Mouse (Mus musculus) kidney, embryonic 16.5 days (tissue): Measurements from ENCODE around the gene March1. TPM values are rescaled to one million over a fixed set of nuclear protein-coding genes. Genes with fewer than 3 reads are reported as not detected.

Experiments used
- ATAC-seq: fragments of 200-750 bp; cut with Nextera tagmentation; 2 replicates; pipeline ENCODE4 v1.8.0; 2017; ENCODE audit warnings: moderate TSS enrichment; ENCODE audit not compliant: low FRiP score, low TSS enrichment
- H3K27ac ChIP-seq: fragments of 300-500 bp; sonication (generic); 2 replicates; pipeline ENCODE4 v1.5.1; 2014; ENCODE audit warnings: low read length
- H3K27me3 ChIP-seq: fragments of 300-500 bp; sonication (generic); 2 replicates; pipeline ENCODE4 v1.6.1; 2014; ENCODE audit warnings: low read length, control low read depth, mixed read lengths; ENCODE audit not compliant: insufficient read depth
- H3K36me3 ChIP-seq: fragments of 300-500 bp; sonication (generic); 2 replicates; pipeline ENCODE4 v1.6.1; 2014; ENCODE audit warnings: low read length, control low read depth, mixed read lengths; ENCODE audit not compliant: insufficient read depth
- H3K4me1 ChIP-seq: fragments of 300-500 bp; sonication (generic); 2 replicates; pipeline ENCODE4 v1.6.1; 2014; ENCODE audit warnings: low read length, control low read depth, mixed read lengths; ENCODE audit not compliant: insufficient read depth
- H3K4me2 ChIP-seq: fragments of 300-500 bp; sonication (generic); replicated peaks from 2 replicates; pipeline ENCODE4 v1.6.1; 2014; ENCODE audit warnings: low read depth, low read length
- H3K4me3 ChIP-seq: fragments of 300-500 bp; sonication (generic); 2 replicates; pipeline ENCODE4 v1.5.1; 2014; ENCODE audit warnings: mild to moderate bottlenecking, low read length
- H3K9ac ChIP-seq: fragments of 300-500 bp; sonication (generic); replicated peaks from 2 replicates; pipeline ENCODE4 v1.6.1; 2014; ENCODE audit warnings: low read length
- H3K9me3 ChIP-seq: fragments of 300-500 bp; sonication (generic); 2 replicates; pipeline ENCODE4 v1.6.1; 2016; ENCODE audit warnings: low read length, control low read depth
- WGBS: fragments of 180-500 bp; shearing (Covaris S2); extraction: QIAGEN DNeasy Blood & Tissue Kit; methylation state at CpG from one replicate; pipeline ENCODE4 v1.1.7; 2014; 5-methylcytosine and 5-hydroxymethylcytosine counted together
- polyA plus RNA-seq: library from polyadenylated mRNA; unstranded; fragments of >200 nt; fragmentation: Nextera tagmentation; extraction: Ambion mirVana; gene quantifications from 2 replicates; pipeline ENCODE4 v1.2.1, GENCODE M21; 2015

The March1 gene
- polyA plus RNA-seq, 1 experiment from 2014 or later: 0.26 TPM

DNA sequence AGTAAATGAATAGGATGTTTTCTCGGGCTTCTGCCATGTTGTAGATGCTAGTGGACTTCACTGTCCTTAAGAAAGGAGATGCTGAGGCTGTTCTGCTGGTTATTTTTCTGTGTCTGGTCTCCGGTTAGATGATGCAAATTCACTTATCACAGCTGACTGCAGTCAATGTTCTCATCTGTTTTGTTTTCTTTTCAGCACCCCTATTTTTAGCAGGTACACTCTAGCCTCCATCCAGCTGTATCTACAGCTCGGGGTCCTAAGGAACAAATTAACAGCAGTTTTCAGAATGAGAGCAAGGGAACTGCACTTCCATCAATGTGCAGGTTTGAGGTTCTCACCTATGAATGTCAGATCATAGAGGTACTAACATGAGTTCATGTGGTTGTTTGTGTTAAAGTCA is 721.9 kb downstream of the March1 start:
- no peaks in the 10 kb centered on the region for H3K4me1 ChIP-seq
- H3K9ac ChIP-seq: no peak overlapping the region
- H3K9me3 ChIP-seq: no peaks in the 10 kb centered on the region
- H3K27ac ChIP-seq: no peak overlapping the region
- H3K36me3 ChIP-seq: no peaks in the 10 kb centered on the region
- no peaks in the 10 kb centered on the region for H3K27me3 ChIP-seq
- no peak overlapping the region for H3K4me2 ChIP-seq
- no peak for ATAC-seq
- H3K4me3 ChIP-seq: no peak overlapping the region
- WGBS: 71% methylated on average over 3 of the region's 3 CpGs

DNA sequence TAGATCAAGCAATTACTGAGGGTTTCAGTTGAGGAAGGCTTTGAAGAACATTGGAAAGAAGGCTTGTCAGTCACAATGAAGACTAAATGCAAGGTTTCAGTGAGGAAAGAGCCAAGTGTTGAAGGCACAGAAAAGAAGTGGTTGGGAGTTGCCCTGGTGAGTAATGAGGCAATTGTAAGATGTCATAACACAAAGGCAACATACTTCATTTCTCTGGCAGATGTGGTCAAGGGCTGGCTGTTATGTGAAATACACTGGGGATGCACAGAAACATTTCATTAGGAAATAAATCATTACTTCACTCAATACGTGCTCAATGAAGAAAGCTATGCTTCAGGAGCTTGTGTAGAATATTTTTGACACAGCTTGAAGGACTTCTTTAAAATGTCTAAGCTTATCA is 725.2 kb downstream of the March1 start:
- Histone ChIP-seq H3K27ac (no peak overlapping the region), H3K9me3 (no peaks in the 10 kb centered on the region), H3K4me1 (no peaks in the 10 kb centered on the region), H3K27me3 (no peaks in the 10 kb centered on the region), H3K4me3 (no peak overlapping the region), H3K9ac (no peak overlapping the region), H3K36me3 (no peaks in the 10 kb centered on the region), H3K4me2 (no peak overlapping the region)
- ATAC-seq: no peak
- 72% methylated on average over 1 of the region's 1 CpGs for WGBS

DNA sequence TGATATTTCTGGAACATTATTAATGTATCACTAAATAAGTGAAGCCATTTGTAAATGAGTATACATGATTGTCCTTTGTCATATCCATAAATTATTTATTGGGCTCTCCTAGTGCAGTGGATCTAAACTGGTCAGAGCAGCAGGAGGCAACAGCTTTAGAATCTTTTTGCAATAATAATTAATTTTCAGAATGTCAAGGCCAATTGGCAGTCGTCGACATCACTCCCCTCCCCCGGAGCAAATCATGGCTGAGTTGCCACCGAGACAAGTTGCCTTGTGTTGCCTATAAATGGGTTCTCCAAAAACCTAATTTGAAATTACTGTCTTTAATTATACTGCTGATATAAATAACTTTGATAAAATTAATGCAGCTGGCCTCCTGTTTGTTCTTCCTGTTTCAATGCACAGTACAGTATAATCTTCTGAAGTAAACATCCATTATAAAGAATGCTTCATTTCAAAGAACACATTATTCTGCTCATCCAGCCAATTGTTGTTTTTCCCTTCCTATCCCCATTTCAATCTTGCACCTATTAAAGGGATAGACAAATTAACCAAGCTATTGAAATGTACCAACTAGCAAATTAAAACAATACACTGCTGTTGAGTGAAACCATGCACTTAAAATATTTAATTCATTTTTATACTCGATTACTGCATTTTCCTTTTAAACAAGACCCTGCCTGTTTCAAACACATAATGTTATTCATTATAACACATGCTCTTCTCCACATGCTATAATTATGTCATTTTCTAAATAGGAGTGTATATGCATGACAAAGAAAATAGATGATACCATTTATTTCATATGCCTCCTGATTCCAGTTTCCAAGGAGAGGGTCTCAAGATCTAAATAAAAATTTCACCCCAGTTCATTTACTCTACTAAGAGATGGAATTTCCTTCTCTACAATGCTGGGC is 745.4 kb downstream of the March1 start:
- Histone ChIP-seq H3K9me3 (no peaks in the 10 kb centered on the region), H3K9ac (no peak overlapping the region), H3K27me3 (no peaks in the 10 kb centered on the region), H3K27ac (no peak overlapping the region), H3K4me2 (no peak overlapping the region), H3K36me3 (no peaks in the 10 kb centered on the region), H3K4me3 (no peak overlapping the region), H3K4me1 (no peaks in the 10 kb centered on the region)
- 81% methylated on average over 5 of the region's 5 CpGs for WGBS
- ATAC-seq: no peak

DNA sequence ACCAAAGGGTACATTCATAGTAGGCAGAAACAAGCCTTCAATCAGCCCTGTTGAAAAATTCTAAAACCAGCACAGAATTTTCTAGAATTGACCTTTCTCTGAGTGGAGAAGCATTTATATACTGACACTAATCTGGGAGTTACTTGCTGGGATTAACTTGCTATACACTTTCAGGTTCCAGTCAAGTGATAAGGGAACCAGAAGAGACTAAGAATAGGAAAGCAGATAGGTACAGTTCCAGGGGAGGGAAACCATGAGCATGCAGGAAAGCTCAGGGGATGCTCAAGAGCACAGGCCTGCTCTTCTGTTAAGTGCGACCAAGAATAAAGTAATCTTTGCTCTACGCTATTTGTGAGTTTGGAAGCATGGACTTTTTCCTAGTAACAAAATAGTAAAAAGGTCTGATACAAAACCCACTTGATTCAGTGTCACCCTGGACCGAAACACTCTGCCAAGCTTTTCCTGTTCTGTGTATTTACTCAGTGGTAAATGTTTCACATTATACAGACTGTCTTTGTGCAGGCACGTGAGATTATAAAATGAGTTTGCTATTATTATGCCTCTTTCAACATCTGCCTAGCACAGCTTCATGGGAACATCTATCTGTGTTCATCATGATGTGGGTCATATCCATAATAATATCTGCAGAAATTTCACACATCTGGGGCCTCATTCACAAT is 766.1 kb downstream of the March1 start:
- no peak for ATAC-seq
- no peak overlapping the region for H3K9ac ChIP-seq
- no peak overlapping the region for H3K27ac ChIP-seq
- no peak overlapping the region for H3K4me2 ChIP-seq
- H3K27me3 ChIP-seq: no peaks in the 10 kb centered on the region
- WGBS: 83% methylated on average over 4 of the region's 4 CpGs
- H3K36me3 ChIP-seq: no peaks in the 10 kb centered on the region
- no peak overlapping the region for H3K4me3 ChIP-seq
- H3K4me1 ChIP-seq: no peaks in the 10 kb centered on the region
- H3K9me3 ChIP-seq: no peaks in the 10 kb centered on the region

DNA sequence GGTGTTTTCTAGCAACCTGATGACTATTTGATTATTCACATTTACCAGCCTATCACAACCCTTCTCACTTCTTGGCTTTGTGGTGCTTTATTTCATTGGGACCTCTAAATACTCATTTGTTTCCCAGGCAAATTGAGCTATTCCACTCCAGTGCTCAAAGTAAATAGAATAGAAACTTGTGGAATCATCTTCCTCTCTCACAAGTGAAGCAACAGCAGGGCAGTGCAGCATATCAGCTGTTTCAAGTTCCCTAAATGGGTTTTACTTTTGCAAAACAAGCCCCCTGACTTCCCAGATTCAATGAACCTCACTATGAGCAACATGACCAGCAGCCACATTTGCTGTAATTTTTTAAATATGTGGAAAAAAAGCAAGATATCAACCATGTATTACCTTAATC is 768.3 kb downstream of the March1 start:
- Histone ChIP-seq H3K4me2 (no peak overlapping the region), H3K9me3 (no peaks in the 10 kb centered on the region), H3K9ac (no peak overlapping the region), H3K27me3 (no peaks in the 10 kb centered on the region), H3K4me3 (no peak overlapping the region), H3K36me3 (no peaks in the 10 kb centered on the region), H3K27ac (no peak overlapping the region), H3K4me1 (no peaks in the 10 kb centered on the region)
- no peak for ATAC-seq

DNA sequence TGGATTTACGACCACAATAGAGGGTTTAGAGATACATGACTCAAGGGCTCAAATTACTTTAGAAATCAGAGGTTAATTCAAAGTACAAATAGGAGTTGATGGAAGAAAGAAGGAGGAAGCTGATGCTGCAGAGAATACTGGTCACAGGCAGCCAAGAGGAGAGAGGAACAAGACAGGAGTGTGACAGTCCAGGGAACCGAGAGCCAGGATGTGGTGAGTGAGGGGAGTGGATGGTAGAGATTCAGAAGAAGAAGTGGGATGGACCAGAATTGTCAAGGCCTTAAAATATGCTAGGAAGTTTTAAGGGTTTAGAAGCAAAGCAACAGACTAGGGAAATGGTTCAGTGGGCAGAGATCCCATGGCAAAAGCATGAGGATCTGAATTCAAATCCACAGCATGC is 771.0 kb downstream of the March1 start:
- no peak for ATAC-seq
- 63% methylated on average over 2 of the region's 2 CpGs for WGBS

DNA sequence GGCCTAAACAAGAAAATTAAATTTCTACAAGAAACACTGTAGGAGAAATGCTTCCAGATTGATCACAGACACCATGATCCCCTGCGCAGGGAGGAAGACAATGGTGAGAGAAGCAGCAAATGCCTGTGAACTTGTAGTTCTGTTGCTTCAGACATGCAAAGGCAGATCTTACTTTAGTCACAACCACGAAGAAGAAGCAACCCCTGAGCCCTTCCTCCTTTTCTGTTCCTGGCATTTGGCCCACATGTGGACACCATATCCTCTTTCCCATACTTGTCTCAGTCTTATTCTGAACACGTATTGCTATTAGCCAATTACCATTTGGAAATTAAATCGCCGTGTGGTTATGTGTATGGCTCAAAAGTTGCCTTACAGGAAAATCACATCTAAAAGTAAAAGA is 773.9 kb downstream of the March1 start:
- 87% methylated on average over 5 of the region's 5 CpGs for WGBS
- H3K27ac ChIP-seq: no peak overlapping the region
- no peaks in the 10 kb centered on the region for H3K36me3 ChIP-seq
- H3K4me2 ChIP-seq: no peak overlapping the region
- no peaks in the 10 kb centered on the region for H3K4me1 ChIP-seq
- H3K4me3 ChIP-seq: no peak overlapping the region
- ATAC-seq: no peak
- no peaks in the 10 kb centered on the region for H3K27me3 ChIP-seq
- H3K9ac ChIP-seq: no peak overlapping the region
- no peaks in the 10 kb centered on the region for H3K9me3 ChIP-seq

More for the DNA sequence above, 771.0 kb downstream of the March1 start:
- no peaks in the 10 kb centered on the region for H3K9me3 ChIP-seq
- no peak overlapping the region for H3K9ac ChIP-seq
- H3K4me1 ChIP-seq: no peaks in the 10 kb centered on the region
- H3K27ac ChIP-seq: no peak overlapping the region
- H3K4me3 ChIP-seq: no peak overlapping the region
- no peak overlapping the region for H3K4me2 ChIP-seq
- H3K27me3 ChIP-seq: no peaks in the 10 kb centered on the region
- no peaks in the 10 kb centered on the region for H3K36me3 ChIP-seq

DNA sequence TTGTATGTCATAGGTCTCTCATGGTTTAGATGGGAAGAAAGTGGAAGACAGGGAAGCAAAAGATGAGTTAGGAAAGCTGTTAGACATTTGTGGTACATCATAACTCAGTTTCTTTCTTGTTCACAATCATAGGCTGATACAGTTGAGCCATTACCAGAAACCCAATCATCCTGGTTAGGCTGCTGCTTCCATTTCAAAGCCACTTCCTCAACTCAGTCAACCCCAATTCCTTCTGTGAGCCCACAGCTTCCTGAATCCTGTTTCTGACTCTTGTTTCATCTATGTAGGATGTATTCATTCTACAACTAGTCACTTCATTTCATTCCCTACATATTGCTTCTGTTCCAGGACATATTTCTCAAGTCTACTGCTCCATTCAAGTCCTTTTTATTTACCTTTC is 775.2 kb downstream of the March1 start:
- no peaks in the 10 kb centered on the region for H3K4me1 ChIP-seq
- no peak overlapping the region for H3K9ac ChIP-seq
- no peaks in the 10 kb centered on the region for H3K36me3 ChIP-seq
- no peaks in the 10 kb centered on the region for H3K27me3 ChIP-seq
- H3K27ac ChIP-seq: no peak overlapping the region
- H3K9me3 ChIP-seq: no peaks in the 10 kb centered on the region
- ATAC-seq: no peak
- no peak overlapping the region for H3K4me3 ChIP-seq
- H3K4me2 ChIP-seq: no peak overlapping the region

DNA sequence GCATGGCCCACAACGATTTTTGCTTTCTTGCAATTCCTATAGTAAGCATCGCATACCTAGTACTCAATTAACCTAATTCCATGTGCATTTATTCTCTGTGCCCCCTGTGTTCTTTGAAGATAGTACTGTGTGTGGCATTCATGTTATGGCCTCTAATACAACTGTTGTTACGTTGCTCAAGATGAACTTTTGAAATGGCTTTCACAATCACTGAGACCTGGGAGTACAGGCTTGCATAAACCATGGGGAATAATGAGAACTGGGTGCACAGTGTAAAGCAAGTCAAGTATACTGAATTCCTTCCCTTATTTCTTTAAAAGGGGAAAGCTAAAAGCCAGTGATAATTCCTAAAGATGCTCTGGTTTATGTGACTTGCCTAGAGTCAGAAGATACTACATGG is 776.4 kb downstream of the March1 start:
- H3K9ac ChIP-seq: no peak overlapping the region
- no peak for ATAC-seq
- no peak overlapping the region for H3K4me2 ChIP-seq
- H3K4me1 ChIP-seq: no peaks in the 10 kb centered on the region
- H3K27ac ChIP-seq: no peak overlapping the region
- H3K36me3 ChIP-seq: no peaks in the 10 kb centered on the region
- no peaks in the 10 kb centered on the region for H3K27me3 ChIP-seq
- H3K4me3 ChIP-seq: no peak overlapping the region
- H3K9me3 ChIP-seq: no peaks in the 10 kb centered on the region
- 77% methylated on average over 3 of the region's 3 CpGs for WGBS

DNA sequence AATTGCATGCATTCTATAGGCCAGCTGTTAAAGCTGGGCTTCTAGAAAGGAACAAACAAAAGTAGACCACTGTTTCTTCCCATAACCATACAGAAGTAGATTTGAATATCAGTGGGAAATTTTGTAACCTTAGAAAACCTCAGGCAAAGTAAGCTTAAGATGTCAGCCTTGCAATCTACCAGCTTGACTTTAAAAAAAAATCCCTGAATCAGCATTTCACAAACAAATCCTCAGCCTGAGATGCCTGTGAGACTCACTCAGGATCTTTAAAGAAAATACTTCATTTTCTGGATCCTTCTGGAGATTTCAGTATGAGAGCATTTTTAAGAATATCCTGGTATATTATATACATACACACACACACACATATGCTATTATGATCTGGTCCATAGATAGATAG is 780.1 kb downstream of the March1 start:
- Histone ChIP-seq H3K27ac (no peak overlapping the region), H3K36me3 (no peaks in the 10 kb centered on the region), H3K9ac (no peak overlapping the region), H3K4me2 (no peak overlapping the region), H3K9me3 (no peaks in the 10 kb centered on the region), H3K27me3 (no peaks in the 10 kb centered on the region), H3K4me3 (no peak overlapping the region), H3K4me1 (no peaks in the 10 kb centered on the region)
- ATAC-seq: no peak
